Mouse (Mus musculus): Measurements from ENCODE around the gene Rpl5.
"Not testable (repeated sequence)": the region's sequence is repeated elsewhere in the genome, so short reads cannot be mapped to it uniquely, and the experiment has no call there.

Rpl5 gene

GRCm38 (mm10) chr5:107900206-107901013 lies at the start of gene Rpl5:
Gene Rpl5 (plus strand): TSS chr5:107900502.
- CTCF ChIA-PET: interaction anchor here (0.6 kb wide), 1 partner anchor 11 kb away, joined by 6 read pairs; no protein-coding TSS in a partner anchor

- CTCF ChIA-PET: no interaction called here
These were observed 46.5 kb upstream of the Rpl5 start for GRCm38 (mm10) chr5:107853807-107854206.

- CTCF ChIA-PET: no interaction called here
These were observed 45.7 kb upstream of the Rpl5 start for GRCm38 (mm10) chr5:107854556-107854955.

- CTCF ChIA-PET: no interaction called here
These were observed 44.8 kb upstream of the Rpl5 start for GRCm38 (mm10) chr5:107855546-107855945.

GRCm38 (mm10) chr5:107858963-107859362 lies 41.3 kb upstream of the Rpl5 start:
- CTCF ChIA-PET: interaction anchor here (0.6 kb wide), 1 partner anchor 821 kb away, joined by 4 read pairs; no protein-coding TSS in a partner anchor

GRCm38 (mm10) chr5:107863971-107864370 lies 36.3 kb upstream of the Rpl5 start:
- CTCF ChIA-PET: no interaction called here

GRCm38 (mm10) chr5:107866127-107867126 lies 33.9 kb upstream of the Rpl5 start:
- CTCF ChIA-PET: interaction anchor here (0.6 kb wide), 1 partner anchor 240 kb away, joined by 7 read pairs; no protein-coding TSS in a partner anchor

- CTCF ChIA-PET: interaction anchor here (0.5 to 0.7 kb wide), 2 partner anchors 70 to 442 kb away, joined by 3 to 8 read pairs; no protein-coding TSS in a partner anchor
These were observed 32.1 kb upstream of the Rpl5 start for GRCm38 (mm10) chr5:107867970-107868904.

GRCm38 (mm10) chr5:107868905-107869424 lies 31.3 kb upstream of the Rpl5 start:
- CTCF ChIA-PET: interaction anchor here (0.5 kb wide), 1 partner anchor 441 kb away, joined by 3 read pairs; no protein-coding TSS in a partner anchor

GRCm38 (mm10) chr5:107869701-107870100 lies 30.6 kb upstream of the Rpl5 start:
- CTCF ChIA-PET: no interaction called here

GRCm38 (mm10) chr5:107873330-107873729 lies 27.0 kb upstream of the Rpl5 start:
- CTCF ChIA-PET: interaction anchor here (0.7 kb wide), 1 partner anchor 15 kb away, joined by 3 read pairs; no protein-coding TSS in a partner anchor

- CTCF ChIA-PET: interaction anchor here (0.7 kb wide), 1 partner anchor 15 kb away, joined by 3 read pairs; no protein-coding TSS in a partner anchor
These were observed 26.4 kb upstream of the Rpl5 start for GRCm38 (mm10) chr5:107873886-107874302.

GRCm38 (mm10) chr5:107874561-107875260 lies 25.6 kb upstream of the Rpl5 start, which contains the start of gene Evi5:
Gene Evi5 (minus strand): TSS chr5:107875107.
- CTCF ChIA-PET: no interaction called here

- CTCF ChIA-PET: no interaction called here
These were observed 25.1 kb upstream of the Rpl5 start for GRCm38 (mm10) chr5:107875261-107875611.

- CTCF ChIA-PET: interaction anchor here (0.7 kb wide), 2 partner anchors 20 to 93 kb away, joined by 3 to 9 read pairs; no protein-coding TSS in a partner anchor
These were observed 23.2 kb upstream of the Rpl5 start for GRCm38 (mm10) chr5:107877053-107877452.

GRCm38 (mm10) chr5:107880710-107881109 lies 19.6 kb upstream of the Rpl5 start:
- CTCF ChIA-PET: interaction anchor here (0.6 kb wide), 1 partner anchor 316 kb away, joined by 3 read pairs; no protein-coding TSS in a partner anchor

GRCm38 (mm10) chr5:107889994-107890888 lies 10.1 kb upstream of the Rpl5 start:
- CTCF ChIA-PET: interaction anchor here (0.6 kb wide), 1 partner anchor 33 kb away, joined by 5 read pairs; no protein-coding TSS in a partner anchor

GRCm38 (mm10) chr5:107891515-107891914 lies 8.8 kb upstream of the Rpl5 start:
- CTCF ChIA-PET: not testable (repeated sequence)

Measured in spleen, embryonic (tissue).